Mouse (Mus musculus) cerebellum, postnatal 25 days (tissue): ENCODE measurements around the gene Ntf5.
"Not testable (repeated sequence)": the region's sequence is repeated elsewhere in the genome, so short reads cannot be mapped to it uniquely, and the experiment has no call there.

ENCODE experiments used
- DNase-seq, 2 experiments: peaks; one replicate each; pipeline ENCODE4 v3.0.0; 2021; ENCODE audit warnings: mixed read lengths in 2 of 2

Gene Ntf5

DNA sequence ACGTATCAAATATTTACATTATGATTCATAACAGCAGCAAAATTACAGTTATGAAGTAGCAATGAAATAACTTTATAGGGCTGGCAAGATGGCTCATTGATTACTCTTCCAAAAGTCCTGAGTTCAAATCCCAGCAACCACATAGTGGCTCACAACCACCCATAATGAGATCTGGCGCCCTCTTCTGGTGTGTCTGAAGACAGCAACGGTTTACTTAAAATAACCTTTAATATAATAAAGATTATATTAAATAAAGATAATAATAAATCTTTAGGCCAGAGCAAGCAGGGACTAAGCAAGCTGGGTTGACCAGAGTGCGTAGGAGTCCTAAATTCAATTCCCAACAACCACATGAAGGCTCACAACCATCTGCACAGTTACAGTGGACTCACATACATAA, 49.4 kb downstream of the Ntf5 start:
- DNase-seq, result not testable (repeated sequence)

DNA sequence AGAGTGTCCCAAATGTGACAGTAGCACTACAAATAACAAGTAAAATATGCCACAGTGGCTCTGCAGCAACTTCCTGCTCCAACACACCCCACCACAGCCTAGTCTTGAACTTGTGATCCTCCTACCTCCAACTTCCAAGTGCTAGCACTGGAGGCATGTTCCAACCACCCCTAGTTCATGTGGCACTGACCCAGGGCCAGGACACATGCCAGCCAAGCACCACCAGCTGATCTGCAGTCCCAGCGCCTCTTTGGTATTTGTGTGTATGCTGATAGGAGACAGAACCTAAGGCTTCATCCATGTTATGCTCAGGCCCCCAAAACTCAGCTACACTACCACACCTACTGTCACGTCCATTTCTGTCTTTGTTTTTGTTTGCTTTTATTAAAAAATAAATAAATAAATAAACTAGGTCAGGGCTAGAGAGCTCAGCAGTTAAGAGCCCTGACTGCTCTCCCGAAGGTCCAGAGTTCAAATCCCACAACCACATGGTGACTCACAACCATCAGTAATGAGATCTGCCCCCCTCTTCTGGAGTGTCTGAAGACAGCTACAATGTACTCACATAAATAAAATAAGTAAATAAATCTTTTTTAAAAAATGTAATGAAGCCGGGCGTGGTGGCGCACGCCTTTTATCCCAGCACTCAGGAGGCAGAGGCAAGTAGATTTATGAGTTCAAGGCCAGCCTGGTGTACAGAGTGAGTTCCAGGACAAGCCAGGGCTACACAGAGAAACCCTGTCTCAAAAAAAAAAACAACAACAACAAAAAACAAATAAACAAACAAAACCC, 50.7 kb downstream of the Ntf5 start:
- DNase-seq, result peak; percentile 34 to 60

DNA sequence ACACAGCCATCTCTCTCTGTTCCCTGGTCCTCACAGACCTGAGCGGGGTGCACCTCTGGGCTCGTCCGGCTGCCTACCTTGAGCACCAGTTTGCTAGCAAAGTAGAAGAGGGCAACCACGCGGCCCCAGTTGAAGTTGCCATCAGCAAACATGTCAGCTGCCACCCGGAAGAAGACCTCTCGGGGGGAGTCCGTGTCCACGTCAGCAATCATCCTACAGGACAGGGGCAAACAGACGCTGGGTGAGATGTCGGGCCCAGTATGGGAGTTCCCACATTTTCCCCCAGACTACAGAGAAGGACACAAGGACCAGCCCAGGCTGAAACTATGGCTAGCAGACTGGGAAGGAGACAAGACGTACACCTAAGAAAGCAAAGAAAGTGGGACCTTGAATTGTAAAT, 51.6 kb downstream of the Ntf5 start:
- DNase-seq, result peak in 1 of 2 experiments; percentile 28

DNA sequence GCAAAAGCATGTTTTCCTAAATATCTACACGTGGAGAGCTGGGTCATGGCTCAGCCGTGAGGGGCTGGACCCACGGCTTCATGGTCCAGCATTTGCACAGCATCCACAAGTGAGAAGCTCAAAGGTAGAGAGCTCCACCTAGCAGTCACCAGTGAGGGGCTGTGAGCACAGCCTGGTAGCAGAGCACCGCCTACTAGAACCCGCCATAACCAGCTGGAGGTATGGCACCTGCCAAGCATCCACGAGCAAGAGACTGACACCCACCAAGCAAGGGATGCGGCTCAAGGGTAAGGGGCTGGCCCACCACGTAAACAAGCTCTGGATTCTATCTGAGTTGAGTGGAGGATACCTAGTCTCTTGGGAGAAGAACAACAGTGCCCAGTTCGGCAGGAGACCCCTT, 52.1 kb downstream of the Ntf5 start:
- DNase-seq, result peak; percentile 29 to 53

DNA sequence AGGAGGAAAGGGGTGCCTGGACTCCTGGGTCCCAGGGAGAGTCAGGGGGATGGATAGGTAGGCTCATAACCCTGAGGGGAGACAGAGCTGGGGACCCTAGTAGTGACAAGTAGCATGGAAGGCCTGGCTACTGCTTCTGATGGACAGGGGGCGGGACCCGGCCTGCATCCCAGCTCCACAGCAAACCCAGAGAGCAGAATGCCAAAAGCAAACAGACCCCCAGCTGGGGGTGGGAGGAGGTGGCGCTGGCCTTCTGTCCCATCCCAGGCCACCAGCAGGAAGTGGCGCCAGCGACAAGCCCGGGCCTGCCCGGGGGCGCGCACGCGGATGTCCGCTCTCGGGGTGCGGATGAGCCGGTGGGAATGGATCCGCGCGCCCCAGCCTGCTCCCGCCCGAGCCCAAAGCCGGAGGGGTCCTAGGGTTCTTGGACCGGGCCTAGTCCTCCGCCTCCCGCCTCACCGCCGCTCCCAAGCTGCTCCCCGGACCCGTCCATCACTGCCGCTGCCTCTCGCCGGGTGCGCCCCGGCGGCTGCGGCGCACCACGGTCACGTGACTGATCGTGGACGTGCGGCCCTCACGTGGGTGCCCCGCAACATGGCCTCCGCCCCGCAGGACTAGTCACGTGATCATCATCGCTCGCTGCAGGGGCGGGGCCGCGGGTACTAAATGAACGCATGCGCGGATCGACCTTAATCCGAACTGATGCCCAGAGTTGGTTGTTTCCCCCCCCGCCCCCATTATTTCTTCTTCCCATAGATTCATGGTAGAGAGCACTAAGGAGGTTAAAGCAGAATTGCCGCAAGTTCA, 53.0 kb downstream of the Ntf5 start, which contains the start of gene Bax:
TSS of gene Bax (minus strand) at position 616 of the 807 bp plus-strand sequence.
- DNase-seq, result peak; percentile 98 to 99
